Mouse (Mus musculus) hindbrain, embryonic 12.5 days (tissue): Measurements from ENCODE around the gene Xiap. TPM values are rescaled to one million over a fixed set of nuclear protein-coding genes. Genes with fewer than 3 reads are reported as not detected.
"Not testable (repeated sequence)": the region's sequence is repeated elsewhere in the genome, so short reads cannot be mapped to it uniquely, and the experiment has no call there.

Source experiments
- ATAC-seq: fragments of 200-750 bp; cut with Nextera tagmentation; 2 replicates; pipeline ENCODE4 v1.8.0; 2017; ENCODE audit warnings: moderate TSS enrichment; ENCODE audit not compliant: low FRiP score
- H3K27ac ChIP-seq: fragments of 300-500 bp; sonication (generic); 2 replicates; pipeline ENCODE4 v1.5.1; 2016; ENCODE audit warnings: mild to moderate bottlenecking
- H3K27me3 ChIP-seq: fragments of 300-500 bp; sonication (generic); 2 replicates; pipeline ENCODE4 v1.6.1; 2016; ENCODE audit warnings: mild to moderate bottlenecking
- H3K36me3 ChIP-seq: fragments of 300-500 bp; sonication (generic); 2 replicates; pipeline ENCODE4 v1.6.1; 2016; ENCODE audit warnings: mild to moderate bottlenecking
- H3K4me1 ChIP-seq: fragments of 300-500 bp; sonication (generic); 2 replicates; pipeline ENCODE4 v1.6.1; 2016
- H3K4me2 ChIP-seq: fragments of 300-500 bp; sonication (generic); replicated peaks from 2 replicates; pipeline ENCODE4 v1.6.1; 2016; ENCODE audit warnings: mild to moderate bottlenecking
- H3K4me3 ChIP-seq: fragments of 300-500 bp; sonication (generic); 2 replicates; pipeline ENCODE4 v1.5.1; 2016; ENCODE audit warnings: mild to moderate bottlenecking
- H3K9ac ChIP-seq: fragments of 300-500 bp; sonication (generic); 2 replicates; pipeline ENCODE4 v1.6.1; 2016; ENCODE audit warnings: mild to moderate bottlenecking, moderate library complexity
- H3K9me3 ChIP-seq: fragments of 300-500 bp; sonication (generic); replicated peaks from 2 replicates; pipeline ENCODE4 v1.6.1; 2016; ENCODE audit warnings: mild to moderate bottlenecking
- WGBS: fragments of 180-500 bp; shearing (Covaris S2); methylation state at CpG from one replicate; pipeline ENCODE4 v1.1.7; 2016; 5-methylcytosine and 5-hydroxymethylcytosine counted together
- polyA plus RNA-seq: library from polyadenylated mRNA; unstranded; fragments of >200 nt; fragmentation: Nextera tagmentation; extraction: Ambion mirVana; gene quantifications from 2 replicates; pipeline ENCODE4 v1.2.1, GENCODE M21; 2016

The Xiap gene
- polyA plus RNA-seq: 11.5 and 12.3 TPM in 2 replicates

DNA sequence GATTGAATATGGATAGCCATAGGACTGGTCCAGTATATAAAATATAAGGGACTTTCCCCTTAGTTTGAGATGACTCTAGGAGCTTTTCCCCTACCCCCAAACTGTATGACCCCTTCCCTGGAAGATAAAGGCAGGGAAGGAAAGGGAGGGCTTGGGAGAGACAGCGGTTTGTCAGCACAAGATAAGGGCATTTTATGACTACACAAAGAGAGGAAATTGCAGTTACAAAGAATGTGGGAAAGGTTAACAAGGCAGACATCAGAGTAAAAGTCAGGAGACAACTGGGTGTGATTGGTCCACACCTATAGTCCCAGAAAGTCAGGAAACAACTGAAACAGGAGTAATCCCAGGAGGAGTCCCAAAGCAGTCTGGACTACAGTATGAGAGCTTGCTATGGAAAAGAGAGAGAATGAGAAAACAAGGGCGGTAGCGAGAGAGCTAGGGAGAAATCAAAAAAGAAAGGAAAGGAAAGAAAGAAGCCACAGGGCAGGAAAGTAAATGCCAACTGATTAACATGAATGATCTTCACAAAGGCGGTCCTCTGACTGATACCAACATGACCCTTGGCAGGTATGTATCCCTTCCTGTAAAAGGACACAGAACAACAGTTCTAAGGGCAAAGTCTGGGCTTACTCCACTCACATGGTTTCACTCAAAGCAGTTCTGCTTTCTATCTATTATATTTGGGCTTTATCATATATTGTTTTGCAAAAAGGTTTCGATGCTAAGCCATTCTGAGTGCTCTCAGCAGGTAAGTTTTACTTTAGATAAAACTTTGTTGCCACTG, at the start of gene Xiap:
Gene Xiap, plus strand, starts transcription at position 398 of the 787 bp plus-strand sequence.
- no peaks in the 10 kb centered on the region for H3K9me3 ChIP-seq
- H3K4me1 ChIP-seq: no peaks in the 10 kb centered on the region
- no peaks in the 10 kb centered on the region for H3K27me3 ChIP-seq
- no peak within 1 kb of the TSS for H3K27ac ChIP-seq
- no peak within 1 kb of the TSS for H3K4me3 ChIP-seq
- no peak within 1 kb of the TSS for H3K9ac ChIP-seq
- H3K4me2 ChIP-seq: no peak within 1 kb of the TSS
- no peaks in the 10 kb centered on the region for H3K36me3 ChIP-seq
- ATAC-seq: no peak
- WGBS: 83% methylated on average over 5 of the region's 5 CpGs

DNA sequence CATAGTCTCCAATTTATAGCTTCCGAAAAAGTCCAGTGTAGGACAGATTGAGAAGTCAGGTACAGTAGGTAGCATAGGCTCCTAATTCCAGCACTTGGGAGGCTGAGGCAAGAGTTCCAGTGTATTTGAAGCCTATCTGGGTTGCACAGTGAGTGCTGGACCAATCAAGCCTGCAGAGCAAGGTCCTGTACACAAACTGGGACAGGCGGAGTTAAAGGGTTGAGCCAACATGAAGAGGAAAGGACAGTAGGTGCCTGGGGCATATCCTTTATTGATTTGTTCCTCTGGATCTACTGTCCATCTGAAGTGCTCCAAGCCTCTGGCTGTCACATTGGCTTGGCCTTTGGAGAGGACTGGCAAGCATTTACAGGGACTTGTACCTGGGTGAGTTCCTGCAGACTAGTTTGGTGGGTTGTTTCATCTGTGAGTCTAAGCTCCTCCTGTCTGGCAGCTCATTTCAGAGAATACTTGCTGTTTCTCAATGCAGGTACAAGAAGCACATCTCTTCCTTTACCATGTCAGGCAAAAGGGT, 46.7 kb upstream of the Xiap start:
- no peak overlapping the region for H3K4me3 ChIP-seq
- H3K4me1 ChIP-seq: no peaks in the 10 kb centered on the region
- H3K4me2 ChIP-seq: no peak overlapping the region
- ATAC-seq: no peak
- no peaks in the 10 kb centered on the region for H3K9me3 ChIP-seq
- H3K36me3 ChIP-seq: no peaks in the 10 kb centered on the region
- H3K27ac ChIP-seq: no peak overlapping the region
- H3K9ac ChIP-seq: no peak overlapping the region
- no peaks in the 10 kb centered on the region for H3K27me3 ChIP-seq
- 85% methylated on average over 2 of the region's 2 CpGs for WGBS

DNA sequence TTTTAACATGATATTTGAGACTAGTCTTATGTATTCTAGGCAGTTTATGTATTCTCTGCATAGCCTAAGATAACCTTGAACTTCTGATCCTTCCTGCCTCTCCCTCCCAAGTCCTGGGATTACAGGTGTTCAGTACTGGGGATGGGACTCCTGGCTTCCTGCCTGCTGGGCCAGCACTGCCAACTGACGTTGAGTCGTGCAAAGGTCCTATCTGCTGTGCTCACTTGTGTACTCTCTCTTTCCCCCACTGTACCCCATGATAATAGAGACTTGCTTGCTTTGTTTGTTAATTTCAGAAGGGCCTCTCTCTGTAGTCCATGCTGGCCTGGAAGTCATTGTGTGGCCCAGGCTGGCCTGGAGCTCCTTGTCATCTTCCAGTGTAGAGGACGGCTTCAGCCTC, 45.7 kb upstream of the Xiap start:
- Histone ChIP-seq H3K36me3 (no peaks in the 10 kb centered on the region), H3K27ac (no peak overlapping the region), H3K9me3 (no peaks in the 10 kb centered on the region), H3K9ac (no peak overlapping the region), H3K4me2 (no peak overlapping the region), H3K27me3 (no peaks in the 10 kb centered on the region), H3K4me1 (no peaks in the 10 kb centered on the region), H3K4me3 (no peak overlapping the region)
- WGBS: 73% methylated on average over 3 of the region's 3 CpGs
- no peak for ATAC-seq

GRCm38 (mm10) chrX:42014502-42014901, 45.0 kb upstream of the Xiap start:
- no peaks in the 10 kb centered on the region for H3K36me3 ChIP-seq
- ATAC-seq: no peak
- H3K4me1 ChIP-seq: no peaks in the 10 kb centered on the region
- no peaks in the 10 kb centered on the region for H3K27me3 ChIP-seq
- no peak overlapping the region for H3K4me3 ChIP-seq
- H3K4me2 ChIP-seq: no peak overlapping the region
- H3K27ac ChIP-seq: no peak overlapping the region
- H3K9ac ChIP-seq: no peak overlapping the region
- no peaks in the 10 kb centered on the region for H3K9me3 ChIP-seq
- 93% methylated on average over 3 of the region's 3 CpGs for WGBS

GRCm38 (mm10) chrX:42018030-42018429, 41.4 kb upstream of the Xiap start:
- H3K9me3 ChIP-seq: no peaks in the 10 kb centered on the region
- no peaks in the 10 kb centered on the region for H3K36me3 ChIP-seq
- no peaks in the 10 kb centered on the region for H3K4me1 ChIP-seq
- WGBS: 58% methylated on average over 1 of the region's 1 CpGs
- H3K9ac ChIP-seq: no peak overlapping the region
- no peaks in the 10 kb centered on the region for H3K27me3 ChIP-seq
- H3K4me3 ChIP-seq: no peak overlapping the region
- H3K4me2 ChIP-seq: no peak overlapping the region
- H3K27ac ChIP-seq: no peak overlapping the region
- no peak for ATAC-seq

GRCm38 (mm10) chrX:42019441-42019840, 40.0 kb upstream of the Xiap start:
- no peaks in the 10 kb centered on the region for H3K4me1 ChIP-seq
- no peaks in the 10 kb centered on the region for H3K36me3 ChIP-seq
- 80% methylated on average over 2 of the region's 2 CpGs for WGBS
- 0 out of 2 replicates have a peak, but pooled peaks cover 2% of the 10 kb centered on the region for H3K9me3 ChIP-seq
- no peak overlapping the region for H3K4me3 ChIP-seq
- H3K27ac ChIP-seq: no peak overlapping the region
- no peaks in the 10 kb centered on the region for H3K27me3 ChIP-seq
- no peak for ATAC-seq
- H3K4me2 ChIP-seq: no peak overlapping the region
- H3K9ac ChIP-seq: no peak overlapping the region

- not testable (repeated sequence) for ATAC-seq, H3K4me2 ChIP-seq
These were observed 33.6 kb upstream of the Xiap start for GRCm38 (mm10) chrX:42025802-42026440.

DNA sequence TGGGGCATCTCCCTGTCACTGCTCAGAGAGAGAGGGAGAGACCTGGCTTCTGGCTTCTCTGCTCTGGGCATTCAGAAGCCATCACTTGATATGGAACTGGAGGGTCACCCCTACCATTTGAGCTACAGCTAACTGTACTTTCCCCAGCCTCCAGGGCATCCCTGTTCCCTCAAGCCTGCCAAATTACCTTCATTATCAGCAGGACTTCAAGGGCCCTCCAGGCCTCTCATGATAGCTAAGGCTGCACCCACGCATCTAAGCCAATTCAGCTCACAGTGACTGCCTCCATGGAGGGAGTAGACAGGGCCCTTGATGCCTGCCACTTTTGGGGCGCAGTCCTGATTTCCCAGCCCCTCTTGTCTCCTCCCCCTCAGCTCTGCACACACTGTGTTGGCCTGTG, 32.5 kb upstream of the Xiap start:
- H3K4me2 ChIP-seq, H3K27me3 ChIP-seq, H3K27ac ChIP-seq, H3K9ac ChIP-seq, ATAC-seq, H3K4me1 ChIP-seq, H3K9me3 ChIP-seq, H3K36me3 ChIP-seq, H3K4me3 ChIP-seq: not testable (repeated sequence)
- 88% methylated on average over 2 of the region's 2 CpGs for WGBS

More at GRCm38 (mm10) chrX:42025802-42026440, 33.6 kb upstream of the Xiap start:
- H3K4me1 ChIP-seq, H3K9ac ChIP-seq, H3K27me3 ChIP-seq, H3K9me3 ChIP-seq, H3K27ac ChIP-seq, H3K4me3 ChIP-seq, H3K36me3 ChIP-seq: not testable (repeated sequence)
- WGBS: 100% methylated on average over 2 of the region's 3 CpGs

GRCm38 (mm10) chrX:42033111-42033693, 26.3 kb upstream of the Xiap start:
- Histone ChIP-seq H3K27me3 (no peaks in the 10 kb centered on the region), H3K9me3 (no peaks in the 10 kb centered on the region), H3K4me3 (no peak overlapping the region), H3K36me3 (no peaks in the 10 kb centered on the region), H3K4me2 (no peak overlapping the region), H3K4me1 (no peaks in the 10 kb centered on the region), H3K27ac (no peak overlapping the region), H3K9ac (no peak overlapping the region)
- WGBS: 48% methylated on average over 8 of the region's 8 CpGs
- ATAC-seq: peak; percentile 50; the same call in 1 of the 2 replicates

DNA sequence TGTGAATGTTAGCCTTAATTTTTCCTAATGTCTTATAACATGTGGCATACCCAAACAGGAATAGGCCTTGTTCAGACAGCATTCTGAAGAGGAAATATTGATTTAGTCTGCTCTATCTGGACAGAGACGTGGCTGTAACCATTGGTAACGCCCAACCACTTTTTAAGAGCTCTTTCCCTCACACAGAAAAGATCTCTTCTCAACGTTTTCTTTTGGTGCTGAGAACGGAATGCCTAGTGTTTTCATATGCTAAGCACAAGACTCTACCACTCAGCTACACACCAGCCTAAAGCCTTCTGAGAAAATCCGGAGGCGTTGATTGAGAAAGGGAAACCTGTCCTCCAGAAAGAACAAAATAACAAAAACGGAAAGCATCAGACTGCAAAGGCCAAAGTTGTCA, 25.6 kb upstream of the Xiap start:
- Histone ChIP-seq H3K27ac (no peak overlapping the region), H3K4me3 (no peak overlapping the region), H3K9me3 (no peaks in the 10 kb centered on the region), H3K4me1 (no peaks in the 10 kb centered on the region), H3K36me3 (no peaks in the 10 kb centered on the region), H3K4me2 (no peak overlapping the region), H3K27me3 (no peaks in the 10 kb centered on the region), H3K9ac (no peak overlapping the region)
- 50% methylated on average over 7 of the region's 7 CpGs for WGBS
- ATAC-seq: no peak

DNA sequence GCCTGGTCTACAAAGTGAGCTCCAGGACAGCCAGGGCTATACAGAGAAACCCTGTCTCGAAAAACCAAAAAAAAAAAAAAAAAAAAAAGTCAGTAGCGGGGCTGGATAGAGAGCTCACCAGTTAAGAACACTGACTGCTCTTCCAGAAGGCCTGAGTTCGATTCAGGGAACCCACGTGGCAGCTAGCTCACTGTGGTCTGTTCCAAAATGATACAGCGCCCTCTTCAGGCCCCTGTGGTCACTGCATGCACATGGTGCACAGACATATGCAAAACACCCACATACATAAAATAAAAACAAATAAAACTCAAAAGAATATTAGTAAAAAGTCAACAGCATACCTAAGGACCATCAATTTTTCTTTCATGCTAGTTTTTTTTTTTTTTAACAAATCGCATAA, 20.0 kb upstream of the Xiap start:
- 76% methylated on average over 5 of the region's 6 CpGs for WGBS

GRCm38 (mm10) chrX:42044935-42045334, 14.5 kb upstream of the Xiap start:
- no peak for ATAC-seq
- Histone ChIP-seq H3K36me3 (no peaks in the 10 kb centered on the region), H3K4me2 (no peak overlapping the region), H3K27me3 (no peaks in the 10 kb centered on the region), H3K9ac (no peak overlapping the region), H3K27ac (no peak overlapping the region), H3K9me3 (no peaks in the 10 kb centered on the region), H3K4me3 (no peak overlapping the region), H3K4me1 (no peaks in the 10 kb centered on the region)
- 87% methylated on average over 7 of the region's 7 CpGs for WGBS

More for the DNA sequence above, 20.0 kb upstream of the Xiap start:
- Histone ChIP-seq H3K27me3 (no peaks in the 10 kb centered on the region), H3K4me2 (no peak overlapping the region), H3K4me1 (no peaks in the 10 kb centered on the region), H3K9ac (no peak overlapping the region), H3K4me3 (no peak overlapping the region), H3K27ac (no peak overlapping the region), H3K36me3 (no peaks in the 10 kb centered on the region), H3K9me3 (no peaks in the 10 kb centered on the region)
- no peak for ATAC-seq
